Mouse (Mus musculus) cerebellum, adult 11 months (tissue): ENCODE data around the gene Il4ra.

Experiments used
- DNase-seq: peaks from one replicate; pipeline ENCODE4 v3.0.0; 2022

Gene Il4ra

DNA sequence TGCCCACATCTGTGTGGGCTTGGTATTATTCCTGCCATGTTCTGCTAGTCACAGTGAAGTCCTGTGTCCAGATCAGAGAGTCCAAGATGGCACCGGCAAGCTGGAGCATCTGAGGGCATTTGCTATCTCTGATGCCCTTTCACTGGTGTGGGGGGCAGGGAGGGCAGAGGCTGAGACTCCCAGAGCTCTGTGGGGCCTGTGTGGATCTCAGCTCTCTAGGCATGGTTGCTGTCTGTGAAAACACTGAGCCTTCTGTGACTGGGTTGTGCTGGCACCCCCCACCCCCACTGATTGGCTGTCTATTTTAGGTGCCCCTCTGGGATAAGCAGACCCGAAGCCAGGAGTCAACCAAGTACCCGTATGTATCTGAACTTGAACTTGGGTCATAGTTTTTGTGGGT, 22.9 kb downstream of the Il4ra start:
- no peak for DNase-seq

DNA sequence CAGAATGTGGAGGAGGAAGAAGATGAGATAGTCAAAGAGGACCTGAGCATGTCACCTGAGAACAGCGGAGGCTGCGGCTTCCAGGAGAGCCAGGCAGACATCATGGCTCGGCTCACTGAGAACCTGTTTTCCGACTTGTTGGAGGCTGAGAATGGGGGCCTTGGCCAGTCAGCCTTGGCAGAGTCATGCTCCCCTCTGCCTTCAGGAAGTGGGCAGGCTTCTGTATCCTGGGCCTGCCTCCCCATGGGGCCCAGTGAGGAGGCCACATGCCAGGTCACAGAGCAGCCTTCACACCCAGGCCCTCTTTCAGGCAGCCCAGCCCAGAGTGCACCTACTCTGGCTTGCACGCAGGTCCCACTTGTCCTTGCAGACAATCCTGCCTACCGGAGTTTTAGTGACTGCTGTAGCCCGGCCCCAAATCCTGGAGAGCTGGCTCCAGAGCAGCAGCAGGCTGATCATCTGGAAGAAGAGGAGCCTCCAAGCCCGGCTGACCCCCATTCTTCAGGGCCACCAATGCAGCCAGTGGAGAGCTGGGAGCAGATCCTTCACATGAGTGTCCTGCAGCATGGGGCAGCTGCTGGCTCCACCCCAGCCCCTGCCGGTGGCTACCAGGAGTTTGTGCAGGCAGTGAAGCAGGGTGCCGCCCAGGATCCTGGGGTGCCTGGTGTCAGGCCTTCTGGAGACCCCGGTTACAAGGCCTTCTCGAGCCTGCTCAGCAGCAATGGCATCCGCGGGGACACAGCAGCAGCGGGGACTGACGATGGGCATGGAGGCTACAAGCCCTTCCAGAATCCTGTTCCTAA, 24.0 kb downstream of the Il4ra start:
- DNase-seq, result no peak

DNA sequence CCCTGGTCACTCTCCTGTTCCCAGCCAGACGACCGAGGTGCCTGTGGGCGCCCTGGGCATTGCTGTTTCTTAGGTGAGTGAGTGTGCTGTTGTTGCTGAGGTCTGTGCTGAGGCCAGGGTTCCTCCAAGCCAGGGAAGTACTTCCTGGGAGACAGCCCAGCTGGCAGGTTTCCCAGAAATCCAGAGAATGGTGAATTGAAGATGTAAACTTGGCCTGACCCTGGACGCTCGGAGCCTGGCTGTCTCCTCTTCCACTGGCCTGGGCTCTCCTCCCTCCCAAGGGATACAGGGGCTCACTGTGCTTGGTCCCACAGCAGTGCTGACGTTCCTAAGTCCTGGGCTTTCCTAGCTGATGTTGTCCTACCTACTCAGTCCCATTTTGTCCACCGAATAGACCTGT, 25.1 kb downstream of the Il4ra start:
- DNase-seq, result peak; percentile 17

DNA sequence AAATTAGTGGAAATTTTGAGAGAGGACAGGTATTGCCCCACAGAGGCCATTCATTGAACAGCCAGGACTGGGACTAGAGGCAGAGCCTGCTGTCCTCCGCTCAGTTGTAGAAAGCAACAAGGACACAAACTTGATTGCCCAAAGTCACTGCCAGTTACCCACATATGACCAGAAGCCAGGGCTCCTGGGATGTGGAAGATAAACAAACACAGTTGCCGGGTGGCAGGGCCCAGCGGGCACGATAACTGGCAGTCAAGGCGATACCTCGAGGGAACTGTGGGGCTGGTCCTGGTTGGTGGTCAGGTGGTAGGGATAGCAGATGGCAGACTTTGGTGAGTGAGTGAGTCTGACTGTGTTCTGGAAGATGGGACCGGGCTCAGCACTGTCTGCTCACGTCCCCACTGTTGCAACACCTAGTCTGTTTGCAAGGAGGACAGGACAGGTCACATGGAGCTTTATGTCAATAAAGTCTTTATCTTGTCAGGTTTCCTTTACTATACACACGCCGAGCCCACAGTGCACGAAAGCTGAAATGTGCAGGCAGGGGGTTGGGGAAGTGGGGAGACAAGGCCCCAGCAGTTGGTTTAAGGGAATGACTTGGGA, 25.7 kb downstream of the Il4ra start:
- peak; percentile 17 for DNase-seq

DNA sequence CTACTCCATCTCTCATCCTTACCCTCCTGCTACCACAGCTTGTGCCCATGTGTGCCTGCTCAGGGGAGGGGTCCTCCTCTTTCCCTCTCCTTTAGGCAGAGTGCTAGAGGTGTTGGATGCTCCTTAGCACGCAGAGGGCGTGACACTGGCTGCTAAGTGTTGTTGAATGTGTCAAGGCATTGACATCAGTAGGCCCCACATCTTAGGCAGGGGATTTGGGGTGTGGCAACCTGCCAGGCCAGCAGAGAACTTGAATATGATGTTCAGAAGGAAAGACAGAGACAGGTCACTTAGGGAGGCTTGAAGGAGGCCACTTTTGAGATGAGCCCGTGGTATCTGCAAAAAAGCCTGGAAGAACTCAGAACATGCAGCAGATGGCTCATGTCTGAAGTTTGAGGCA, 26.2 kb downstream of the Il4ra start:
- no peak for DNase-seq

DNA sequence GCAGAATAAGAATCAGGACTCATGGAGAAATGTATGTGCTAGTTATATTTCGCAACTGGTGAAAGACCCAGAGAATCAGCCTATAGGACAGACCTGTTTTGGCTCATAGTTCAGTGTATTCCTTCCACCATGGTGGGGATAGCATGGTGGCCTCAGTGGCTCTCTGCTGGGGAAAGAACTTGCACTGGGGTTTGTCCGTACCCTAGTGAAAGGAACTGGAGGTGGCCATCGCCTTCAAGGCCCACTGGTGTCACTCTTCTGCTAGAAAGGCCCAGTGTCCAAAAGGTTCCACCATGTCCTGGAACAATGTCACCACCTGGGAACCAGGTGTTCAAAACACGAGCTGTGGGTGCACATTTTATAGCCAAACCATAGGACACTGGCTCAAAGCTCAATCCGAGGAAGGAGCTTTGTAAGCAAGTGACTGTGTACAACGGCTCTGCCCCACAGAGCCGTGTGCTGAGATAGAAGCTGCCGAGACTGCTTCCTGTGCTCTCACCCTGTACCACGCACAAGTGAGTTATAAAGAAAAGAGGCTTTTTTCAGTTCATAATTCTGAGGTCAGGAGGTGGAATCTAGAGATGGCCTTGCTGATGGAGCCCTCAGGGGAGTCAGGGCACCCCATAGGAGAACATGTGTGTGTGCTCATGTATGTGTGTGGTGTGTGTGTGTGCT, 27.8 kb downstream of the Il4ra start:
- DNase-seq, result no peak

DNA sequence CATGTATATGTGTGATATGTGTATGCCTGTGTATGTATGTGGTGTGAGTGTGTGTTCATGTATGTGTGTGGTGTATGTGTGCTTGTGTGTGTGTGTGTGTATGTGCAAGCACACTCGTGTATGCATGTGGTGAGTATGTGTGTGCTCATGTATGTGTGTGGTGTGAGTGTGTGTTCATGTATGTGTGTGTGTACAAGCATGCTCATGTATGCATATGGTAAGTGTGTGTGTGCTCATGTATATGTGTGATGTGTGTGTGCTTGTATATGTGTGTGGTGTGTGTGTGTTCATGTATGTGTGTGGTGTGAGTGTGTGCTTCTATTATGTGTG, 28.3 kb downstream of the Il4ra start:
- DNase-seq, result no peak

DNA sequence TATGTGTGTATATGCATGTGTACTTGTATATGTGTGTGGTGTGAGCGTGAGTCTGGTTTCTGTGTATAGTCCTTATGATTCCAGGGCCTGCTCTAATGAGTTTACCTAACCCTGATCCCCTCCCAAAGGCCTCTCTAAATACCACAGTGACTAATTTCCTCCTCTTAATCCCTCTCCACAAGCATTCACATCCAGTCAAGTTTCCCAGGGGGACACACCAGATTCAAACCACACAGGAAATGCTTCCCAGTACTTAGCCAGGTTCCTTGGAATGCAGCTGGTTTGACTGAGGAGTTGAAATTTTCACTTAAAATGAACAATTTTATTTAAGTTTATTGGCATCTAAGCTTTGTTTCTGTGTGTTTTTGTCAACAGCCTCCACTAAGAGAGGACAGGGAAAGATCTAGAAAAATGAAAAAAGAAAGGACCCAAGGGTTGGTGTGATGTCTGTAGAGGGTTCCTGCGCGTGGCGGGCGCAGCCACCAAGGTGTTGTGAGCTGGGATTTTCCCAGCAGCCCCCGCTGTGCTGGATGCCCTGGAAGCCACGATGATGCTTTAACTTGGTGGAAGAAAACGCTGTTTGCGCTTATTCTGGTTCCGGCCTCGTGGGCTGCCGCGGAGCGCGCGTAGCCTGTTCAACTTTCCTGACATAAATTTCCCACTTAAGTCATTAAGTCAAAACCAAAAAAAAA, 28.9 kb downstream of the Il4ra start:
- no peak for DNase-seq

DNA sequence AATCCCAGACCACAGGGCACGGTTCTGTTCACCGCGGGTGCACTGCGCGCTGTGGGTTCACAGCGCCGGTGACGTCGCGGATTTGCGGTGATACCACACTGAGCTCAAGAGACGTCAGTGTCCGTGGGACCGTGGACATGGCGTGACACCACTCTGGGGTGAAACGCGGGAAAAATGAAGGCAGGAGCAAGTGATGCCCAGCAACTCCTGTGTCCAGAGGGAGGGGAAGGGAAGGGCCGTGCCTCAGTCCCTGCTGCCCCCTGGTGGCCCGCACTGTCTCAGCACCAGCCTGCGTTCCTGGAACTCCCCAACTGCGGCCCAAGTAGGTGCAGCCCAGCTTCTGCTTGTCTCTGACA, 29.4 kb downstream of the Il4ra start:
- peak; percentile 79 for DNase-seq

DNA sequence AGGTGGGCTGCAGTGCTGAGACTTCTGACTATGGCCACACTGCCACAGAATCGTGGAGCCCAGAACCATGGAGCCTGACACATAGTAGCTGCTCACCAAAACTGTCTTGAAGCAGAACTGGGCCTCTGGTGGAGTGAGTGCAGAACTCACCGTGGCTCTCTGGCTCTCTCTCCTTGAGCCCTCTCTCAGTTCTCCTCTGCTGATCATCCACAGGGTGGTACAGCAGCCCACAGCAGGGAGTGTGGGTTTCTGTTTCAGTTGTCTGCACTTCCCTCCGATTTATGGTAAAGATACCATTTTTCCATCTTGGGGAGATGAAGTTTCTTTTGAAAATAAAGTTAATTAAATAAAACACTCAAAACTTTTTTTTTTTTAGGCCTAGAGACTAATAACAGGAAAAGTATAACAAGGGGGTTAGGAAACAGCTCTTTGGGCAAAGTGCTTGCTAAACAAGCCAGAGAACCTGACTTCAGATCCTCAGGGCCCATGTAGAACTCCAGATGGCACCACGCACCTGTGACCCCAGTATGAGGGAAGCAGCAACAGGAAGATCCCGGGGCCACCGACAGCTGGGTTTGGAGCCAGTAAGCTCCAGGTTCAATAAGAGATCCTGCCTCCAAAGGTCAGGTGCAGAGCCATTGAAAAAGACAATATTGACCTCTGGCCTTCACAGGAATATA, 31.5 kb downstream of the Il4ra start:
- no peak for DNase-seq

DNA sequence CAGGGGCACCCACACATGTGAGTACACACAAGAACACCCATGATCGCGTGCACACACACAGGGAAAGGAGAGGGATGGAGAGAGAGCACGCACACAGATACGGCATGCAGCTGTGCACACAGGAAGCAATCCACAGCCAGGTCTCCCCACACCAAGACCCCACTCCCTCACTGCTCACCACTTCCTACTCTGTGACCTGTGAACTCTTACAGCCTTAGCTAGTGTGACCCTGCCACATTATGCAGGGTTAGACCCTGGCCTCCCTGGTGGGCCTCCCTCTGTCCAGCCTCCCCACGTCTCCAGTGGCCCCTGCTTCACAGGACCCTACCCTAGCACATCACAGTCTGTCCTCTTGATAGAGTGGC, 32.1 kb downstream of the Il4ra start:
- DNase-seq, result no peak

DNA sequence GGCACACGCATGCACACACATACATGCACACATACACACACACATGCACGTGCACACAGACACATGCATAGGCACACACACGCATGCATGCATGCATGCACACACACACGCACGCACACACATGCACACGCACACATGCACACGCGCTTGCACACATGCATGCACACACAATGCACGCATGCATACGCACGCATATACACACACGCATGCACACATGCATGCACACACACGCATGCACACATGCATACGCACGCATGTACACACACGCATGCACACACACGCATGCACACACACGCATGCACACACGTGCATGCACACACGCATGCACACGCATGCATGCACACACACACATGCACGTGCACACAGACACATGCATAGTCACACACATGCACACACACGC, 34.4 kb downstream of the Il4ra start:
- DNase-seq, result no peak

DNA sequence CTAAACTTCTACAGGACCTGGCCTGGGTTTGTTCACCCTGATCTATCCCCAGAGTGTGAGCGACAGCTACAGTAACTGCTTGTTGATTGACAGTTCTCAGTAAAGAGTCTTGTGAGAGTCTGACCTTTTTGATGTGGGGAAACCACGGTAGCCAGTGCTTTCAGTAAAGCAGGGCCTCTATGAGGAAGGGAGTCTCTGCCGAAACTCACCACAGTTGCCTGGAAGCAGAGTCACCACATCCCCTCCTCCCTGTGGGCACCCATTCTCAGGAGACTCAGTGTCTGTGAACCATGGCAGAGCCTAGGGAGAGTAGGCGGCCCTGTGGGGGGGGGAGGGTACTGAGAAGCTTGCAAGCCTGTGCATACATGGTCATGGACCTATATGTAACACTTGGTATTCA, 36.8 kb downstream of the Il4ra start:
- DNase-seq, result no peak

DNA sequence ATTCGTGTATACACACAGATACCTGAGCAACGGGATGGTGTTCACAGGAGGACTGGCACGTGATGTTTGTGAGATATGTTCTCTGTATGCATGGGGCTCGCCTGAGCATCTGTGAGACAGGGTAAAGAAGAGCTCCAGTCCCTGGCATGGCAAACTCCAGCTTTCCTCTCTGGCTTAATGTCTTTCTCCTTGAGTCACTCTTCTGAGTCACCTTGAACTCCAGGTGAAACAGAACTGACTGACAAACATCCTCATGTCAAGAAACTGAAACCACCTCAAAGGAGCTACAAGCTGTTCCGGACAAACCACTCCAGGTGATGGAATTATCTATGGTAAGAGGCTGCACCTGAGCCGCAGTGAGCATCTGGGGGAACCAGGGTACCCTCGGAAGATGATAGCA, 38.0 kb downstream of the Il4ra start:
- no peak for DNase-seq

DNA sequence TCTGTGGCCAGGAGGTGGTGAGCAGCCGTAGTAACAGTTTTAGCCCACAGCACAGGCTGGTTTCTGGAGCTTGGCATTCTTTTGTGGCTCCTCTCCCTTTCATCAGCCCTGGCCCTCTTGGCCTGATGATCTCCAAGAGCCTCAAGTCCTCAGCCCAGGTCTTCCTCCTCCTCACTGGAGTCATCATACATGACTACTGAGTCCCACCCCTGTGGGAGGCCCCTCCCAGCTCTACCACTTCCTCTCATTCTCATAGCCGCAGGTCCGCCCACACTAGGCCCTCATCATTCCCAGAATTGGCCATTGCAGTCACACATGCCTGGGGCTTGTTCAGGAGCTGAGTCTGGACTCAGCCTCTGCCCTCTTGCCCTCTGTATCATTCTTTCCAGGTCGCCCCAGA, 41.9 kb downstream of the Il4ra start:
- no peak for DNase-seq

DNA sequence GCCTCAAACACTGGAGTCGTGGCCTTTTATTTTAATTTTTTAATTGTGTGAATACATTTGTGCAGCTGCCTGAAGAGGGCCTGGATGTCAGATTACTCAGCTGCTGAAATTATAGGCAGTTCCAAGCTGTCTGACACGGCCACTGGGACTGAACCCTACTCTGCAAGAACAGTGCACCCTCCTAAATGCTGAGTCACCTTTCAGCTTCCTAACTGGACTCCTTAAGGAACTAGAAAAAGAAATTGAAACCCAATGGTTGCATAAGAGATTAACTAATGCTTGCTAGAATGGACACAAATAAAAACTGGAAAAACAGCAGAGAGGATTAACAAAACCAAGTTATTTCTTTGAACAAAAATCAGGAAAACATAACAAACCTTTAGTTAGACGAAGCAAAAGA, 44.5 kb downstream of the Il4ra start:
- no peak for DNase-seq

DNA sequence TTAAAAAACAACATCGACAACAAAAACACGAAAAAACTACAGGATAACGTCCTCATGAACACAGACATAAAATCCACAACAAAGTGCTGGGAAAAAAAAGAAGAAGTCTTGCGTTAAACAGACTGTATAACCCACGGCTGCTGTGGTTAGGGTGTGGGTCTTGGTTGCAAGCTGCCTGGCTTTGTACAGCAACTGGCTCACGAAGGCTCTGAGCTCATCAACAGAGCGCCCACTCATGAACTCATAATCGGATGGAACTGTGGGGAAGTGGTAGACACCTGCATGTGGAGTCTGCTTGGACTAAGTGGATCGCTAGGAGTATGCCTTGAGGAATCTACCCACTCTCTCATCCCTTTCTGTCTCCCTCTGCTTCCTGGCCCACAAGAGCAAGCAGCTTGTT, 45.2 kb downstream of the Il4ra start:
- DNase-seq, result no peak

DNA sequence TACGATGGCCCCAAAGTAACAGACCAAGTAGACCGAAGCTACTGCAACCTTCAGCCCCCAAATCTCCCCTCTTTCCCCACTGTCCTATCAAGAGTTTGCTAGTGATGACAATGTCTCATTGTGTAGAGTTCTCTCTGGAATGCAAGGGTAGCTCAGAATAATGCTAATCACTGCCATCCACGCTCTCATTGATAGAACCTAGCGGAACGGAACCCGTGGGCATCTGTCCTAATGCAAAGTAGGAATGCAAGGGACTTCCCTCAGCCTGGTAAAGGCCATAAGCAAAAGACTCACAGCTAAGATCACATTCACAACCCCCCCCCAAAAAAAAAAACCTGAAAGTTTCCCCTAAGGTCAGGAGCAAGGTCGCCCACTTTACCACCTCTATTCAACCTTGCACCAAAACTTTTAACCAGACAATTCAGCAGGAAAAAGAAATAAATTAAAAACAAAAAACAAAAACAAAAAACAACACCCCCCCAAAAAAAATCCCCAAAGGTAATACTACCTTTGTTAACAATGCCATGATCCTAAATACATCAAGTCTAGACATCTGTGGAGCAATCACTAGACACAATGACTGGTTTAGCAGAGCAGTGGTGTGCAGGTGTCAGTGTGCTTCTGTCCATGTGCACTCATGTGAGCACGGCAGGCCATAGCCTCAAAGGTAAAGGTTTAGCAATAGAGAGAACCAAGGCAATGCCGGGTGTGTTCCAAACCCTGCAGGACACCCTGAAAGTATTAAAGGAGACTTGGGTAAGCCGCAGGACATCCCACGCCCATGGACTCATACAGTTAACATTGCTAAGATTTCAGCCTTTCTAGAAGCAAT, 45.8 kb downstream of the Il4ra start:
- DNase-seq, result no peak

DNA sequence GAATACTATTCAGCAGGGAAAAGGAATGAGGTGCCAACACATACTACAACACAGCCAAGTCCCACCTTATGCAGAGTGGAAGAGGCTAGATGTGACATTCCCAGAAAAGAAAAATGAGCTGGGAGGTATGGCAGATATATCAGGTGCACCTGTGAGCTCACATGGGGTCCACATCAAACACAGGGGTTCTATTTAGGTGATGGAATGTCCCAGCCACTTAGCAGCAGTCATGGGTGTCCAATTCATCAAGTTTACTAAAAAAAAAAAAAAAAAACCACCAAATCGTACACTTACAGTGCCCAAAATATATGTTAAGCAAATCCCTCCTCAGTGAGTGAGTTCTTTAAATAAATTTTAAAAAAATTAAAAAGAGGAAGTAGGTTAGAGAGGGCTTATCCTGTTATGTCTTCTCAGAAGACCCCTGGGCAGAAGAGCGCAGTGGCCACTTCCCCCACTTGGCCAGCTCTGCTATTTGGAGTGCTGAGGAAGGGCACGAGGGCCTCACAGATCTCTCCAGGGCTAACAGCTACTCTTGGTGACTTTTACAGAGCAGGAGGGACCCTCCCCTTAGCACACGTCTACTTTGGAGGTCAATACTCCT, 47.6 kb downstream of the Il4ra start:
- no peak for DNase-seq

DNA sequence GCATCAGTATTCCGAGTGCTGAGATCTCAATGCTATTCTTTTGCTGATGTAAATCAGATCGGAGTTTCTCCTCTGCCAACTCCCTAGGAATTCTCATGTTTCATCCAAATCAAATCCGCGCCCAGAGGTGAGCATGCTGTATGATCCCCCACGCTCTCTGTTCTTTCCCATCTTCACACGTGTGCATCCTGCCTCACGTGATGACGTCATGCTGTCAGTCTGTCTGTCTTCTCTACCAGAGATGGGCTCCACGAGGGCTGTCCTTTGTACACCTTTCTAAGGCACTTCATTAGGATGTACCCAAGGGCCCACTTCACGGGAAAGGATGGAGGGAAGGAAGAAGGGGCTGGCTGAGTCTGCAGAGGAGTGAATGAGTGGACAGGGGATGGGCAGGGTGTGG, 48.2 kb downstream of the Il4ra start:
- no peak for DNase-seq

DNA sequence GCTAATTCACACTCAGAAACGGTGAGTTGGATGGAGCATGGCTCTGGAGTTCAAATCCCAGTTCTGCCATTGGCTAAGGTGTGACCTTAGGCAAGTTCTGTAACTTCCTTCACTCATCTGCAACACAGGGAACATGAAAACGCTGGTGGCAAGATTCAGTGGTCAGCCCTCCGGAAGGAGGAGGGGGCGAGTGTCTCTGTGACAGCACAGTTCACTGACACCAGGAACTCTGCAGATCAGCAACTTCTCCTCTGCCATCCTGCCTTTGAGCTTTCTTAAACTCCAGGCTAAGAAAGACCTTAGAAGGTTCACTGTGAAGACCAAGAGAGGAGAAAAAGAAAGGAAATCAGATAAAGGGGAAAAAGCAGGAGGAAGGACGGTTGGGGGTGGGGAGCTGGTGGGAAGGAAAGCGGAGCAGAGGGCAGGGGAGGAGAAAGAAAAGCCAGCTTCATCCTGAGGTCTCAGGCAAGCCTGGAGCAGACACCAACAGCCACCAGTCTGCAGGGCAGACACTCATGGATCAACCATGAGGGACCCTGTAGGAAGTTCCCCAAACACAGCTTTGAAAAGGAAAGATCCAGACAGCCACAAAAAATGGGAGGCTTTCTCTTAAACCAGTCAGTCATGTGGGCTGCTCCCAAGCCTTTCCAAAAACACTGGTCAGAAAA, 48.8 kb downstream of the Il4ra start:
- DNase-seq, result no peak

DNA sequence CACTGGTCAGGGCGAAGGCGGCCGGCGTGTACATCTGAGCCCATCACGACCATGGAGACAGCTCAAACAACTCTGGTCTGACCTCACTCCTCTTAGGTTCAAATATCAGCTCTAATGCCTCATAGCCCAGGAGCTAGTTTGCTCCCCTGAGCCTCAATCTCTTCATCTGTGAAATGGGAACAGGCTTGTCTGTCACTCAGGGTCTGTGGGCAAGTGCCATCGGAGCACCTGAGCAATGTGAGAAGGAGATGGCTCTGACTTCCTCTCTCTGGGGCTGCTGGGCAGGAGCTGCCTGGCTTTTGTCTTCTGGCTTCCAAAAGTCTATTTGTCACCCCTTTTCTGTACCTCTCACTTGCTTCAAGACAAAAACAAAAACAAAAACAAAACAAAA, 49.4 kb downstream of the Il4ra start:
- no peak for DNase-seq
